Mouse (Mus musculus) telencephalon, adult 2 months (tissue): Measurements from ENCODE around the gene Chpf2.

Source experiments
- DNase-seq: peaks from one replicate; pipeline ENCODE4 v3.0.0-alpha.2; 2011; ENCODE audit warnings: low read depth, low spot score

Chpf2 gene

GRCm38 (mm10) chr5:24591268-24591721, 4.8 kb downstream of the Chpf2 start:
- DNase-seq, result no peak

DNA sequence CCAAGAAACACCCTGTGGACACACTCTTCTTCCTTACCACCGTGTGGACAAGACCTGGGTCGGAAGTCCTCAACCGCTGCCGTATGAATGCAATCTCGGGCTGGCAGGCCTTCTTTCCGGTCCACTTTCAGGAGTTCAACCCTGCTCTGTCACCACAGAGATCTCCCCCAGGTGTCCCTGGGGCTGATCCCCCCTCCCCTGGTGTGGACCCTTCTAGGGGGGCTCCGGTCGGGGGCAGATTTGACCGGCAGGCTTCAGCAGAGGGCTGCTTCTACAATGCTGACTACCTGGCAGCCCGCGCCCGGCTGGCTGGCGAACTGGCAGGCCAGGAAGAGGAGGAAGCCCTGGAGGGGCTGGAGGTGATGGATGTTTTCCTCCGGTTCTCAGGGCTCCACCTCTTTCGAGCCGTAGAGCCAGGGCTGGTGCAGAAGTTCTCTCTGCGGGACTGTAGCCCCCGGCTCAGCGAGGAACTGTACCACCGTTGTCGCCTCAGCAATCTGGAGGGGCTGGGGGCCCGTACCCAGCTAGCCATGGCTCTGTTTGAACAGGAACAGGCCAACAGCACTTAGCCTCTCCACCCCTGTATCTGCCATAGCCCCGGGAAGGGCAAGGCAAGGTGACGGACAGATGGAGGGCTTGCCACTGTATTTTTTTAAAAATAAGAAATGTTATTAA, 5.4 kb downstream of the Chpf2 start:
- DNase-seq, result no peak

- no peak for DNase-seq
These were observed 6.1 kb downstream of the Chpf2 start for GRCm38 (mm10) chr5:24592471-24593160.

DNA sequence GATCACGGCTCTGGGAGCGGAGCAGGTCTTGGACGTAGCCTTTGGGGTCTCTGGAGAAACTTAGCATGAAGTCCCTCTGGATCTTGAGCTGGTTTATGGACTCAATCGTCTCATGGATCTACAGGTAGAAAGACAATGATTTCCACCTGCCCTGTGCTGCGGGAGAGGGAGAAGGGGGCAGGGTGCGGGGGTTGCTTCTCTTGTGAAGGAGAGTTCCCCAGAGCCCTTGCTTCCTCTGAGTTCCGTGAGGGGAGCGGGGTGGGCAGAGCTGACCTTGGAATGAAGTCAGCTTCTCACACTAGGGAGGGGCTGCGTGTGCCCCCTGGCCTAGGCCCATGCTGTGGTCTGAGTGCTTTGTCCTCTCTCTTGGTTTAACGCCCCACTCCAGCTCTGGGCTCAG, 6.7 kb downstream of the Chpf2 start:
- no peak for DNase-seq

GRCm38 (mm10) chr5:24593928-24594327, 7.4 kb downstream of the Chpf2 start:
- no peak for DNase-seq

DNA sequence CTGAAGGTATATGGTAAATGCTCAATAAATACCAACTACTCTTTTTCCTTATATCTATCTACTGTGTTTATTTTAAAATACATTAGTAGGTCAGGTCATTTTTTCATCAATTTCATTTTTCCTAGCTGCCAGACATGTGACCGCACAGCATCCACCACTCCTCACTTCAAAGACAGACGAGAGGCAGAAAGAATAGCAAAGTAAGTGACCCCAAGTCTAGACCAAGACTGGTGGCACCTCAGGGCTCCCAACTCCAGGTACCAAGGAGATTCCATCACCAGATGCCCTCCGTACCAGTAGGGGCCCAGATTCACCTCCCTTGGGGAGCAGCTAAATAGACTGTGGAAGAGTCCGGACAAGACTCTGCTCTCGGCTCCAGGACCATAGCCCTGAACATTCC, 7.8 kb downstream of the Chpf2 start:
- DNase-seq, result no peak

DNA sequence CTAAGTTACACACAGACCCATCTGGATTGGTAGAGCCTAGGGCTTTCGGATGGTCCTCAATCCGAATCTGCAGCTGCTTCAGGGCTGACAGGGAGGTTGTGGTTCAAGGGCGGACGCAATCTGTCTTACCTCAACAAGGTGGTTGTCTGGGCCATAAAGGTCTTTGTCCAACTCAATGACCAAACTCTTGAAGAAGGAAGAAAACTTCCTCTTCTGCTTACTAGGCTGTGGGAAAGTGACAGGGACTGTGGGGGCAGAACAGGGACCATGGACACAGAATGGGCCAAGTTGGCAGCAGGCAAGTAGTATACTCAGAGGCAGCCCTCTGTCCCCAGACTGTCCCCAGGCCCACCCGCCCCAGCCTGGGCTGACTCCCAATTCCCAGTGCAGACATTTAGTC, 8.7 kb downstream of the Chpf2 start:
- DNase-seq, result no peak

DNA sequence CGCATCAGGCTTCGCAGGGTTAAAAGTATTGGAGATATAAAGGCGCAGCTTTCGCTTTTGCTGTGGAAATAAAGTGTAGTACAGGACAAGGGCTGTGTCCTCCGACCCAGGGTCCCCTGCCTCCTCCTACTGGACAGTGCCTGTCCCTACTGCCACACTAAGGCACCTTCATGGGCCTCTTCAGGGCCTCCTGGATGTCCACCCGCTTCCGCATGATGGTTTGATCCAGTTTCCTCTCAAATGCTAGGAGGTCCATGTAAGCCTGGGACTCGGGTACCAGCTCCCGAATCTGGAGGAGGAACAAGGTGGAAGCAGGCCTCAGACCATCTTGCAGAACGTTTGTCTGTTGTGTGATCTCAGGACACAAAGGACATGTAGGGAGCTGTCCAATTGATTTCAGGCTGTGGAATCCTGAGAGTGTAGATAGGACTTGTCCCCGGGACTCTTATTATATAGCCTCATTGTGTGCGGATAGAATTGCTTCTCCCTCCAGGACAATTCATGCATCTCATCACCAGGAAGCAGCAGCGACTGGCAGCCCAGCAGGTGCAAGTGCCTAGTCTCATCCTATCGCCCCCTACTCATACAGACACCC, 9.3 kb downstream of the Chpf2 start:
- no peak for DNase-seq

DNA sequence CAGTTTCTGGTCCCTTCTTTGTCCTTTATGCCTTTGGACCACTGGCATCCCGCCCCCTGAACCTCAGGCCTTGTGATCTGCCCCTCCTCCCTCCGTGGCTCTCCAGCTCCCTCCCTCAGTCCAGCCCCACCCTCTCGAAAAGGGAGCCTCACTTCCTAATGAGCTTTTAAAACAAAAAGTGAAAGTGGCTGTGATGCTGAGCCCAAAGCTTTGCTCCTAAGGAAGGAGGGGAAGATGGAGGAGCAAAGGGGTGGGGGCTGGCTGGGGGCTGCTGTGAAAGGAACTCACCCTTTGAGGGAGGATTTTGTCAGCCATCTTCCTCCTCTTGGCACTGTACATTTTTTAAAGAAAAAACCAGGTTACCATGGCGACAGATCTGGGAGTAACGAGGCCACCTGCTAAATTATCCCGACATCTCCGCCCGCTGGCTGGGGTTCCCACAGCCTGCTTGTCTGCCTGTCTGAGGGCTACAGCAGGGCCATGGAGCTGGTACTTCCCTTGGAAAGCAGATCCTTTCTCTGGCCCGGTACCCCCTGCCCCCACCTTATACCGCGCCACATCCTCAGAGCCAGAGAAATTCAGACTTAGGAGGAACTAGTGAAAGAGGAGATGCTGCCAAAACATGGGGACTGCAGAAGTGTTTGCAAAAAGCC, 10.1 kb downstream of the Chpf2 start:
- peak; percentile 84 for DNase-seq

- DNase-seq, result peak; percentile 85
These were observed 10.7 kb downstream of the Chpf2 start for GRCm38 (mm10) chr5:24597221-24597728.

GRCm38 (mm10) chr5:24597901-24598569, 11.5 kb downstream of the Chpf2 start:
- no peak for DNase-seq

DNA sequence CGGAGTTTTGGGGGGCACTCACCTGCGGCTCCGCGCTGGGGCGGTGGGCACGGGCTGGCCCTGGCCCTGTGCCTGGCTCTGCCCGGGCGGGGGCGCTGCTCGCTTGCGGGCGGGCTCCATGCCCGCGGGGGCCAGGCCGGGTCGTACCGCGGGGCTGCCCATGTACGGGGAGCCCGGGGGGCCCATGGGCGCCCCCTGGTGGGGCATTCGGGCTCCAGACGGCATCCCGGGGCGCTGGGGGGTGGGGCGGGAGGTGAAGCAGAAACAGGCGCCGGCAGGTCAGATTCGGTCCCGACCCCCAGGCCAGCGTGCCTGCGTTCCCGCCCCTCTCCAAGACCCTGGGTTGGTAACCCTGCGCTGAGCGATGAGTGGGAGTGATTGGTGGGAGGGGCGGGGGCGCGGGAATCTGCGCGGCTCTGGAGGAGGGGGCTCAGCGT, 12.0 kb downstream of the Chpf2 start:
- DNase-seq, result no peak

DNA sequence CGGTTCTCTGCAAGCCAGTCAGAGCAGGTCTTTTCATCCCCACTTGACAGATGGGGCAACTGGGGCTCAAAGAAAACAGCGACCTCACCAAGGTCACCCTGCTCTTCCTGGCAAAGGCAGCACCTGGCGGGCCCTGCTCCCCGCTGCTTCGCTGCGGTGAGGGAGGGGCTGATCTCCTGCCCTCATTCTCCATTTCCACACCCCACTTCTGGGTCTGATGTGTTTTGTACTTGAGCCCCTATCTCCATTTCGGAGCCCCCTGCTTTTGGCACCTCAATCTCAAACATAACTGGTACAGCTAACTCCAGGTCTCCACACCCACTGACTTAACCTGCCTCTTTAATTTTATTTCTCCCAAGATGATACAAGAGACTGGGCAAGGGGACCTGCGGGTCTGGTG, 12.6 kb downstream of the Chpf2 start:
- no peak for DNase-seq

GRCm38 (mm10) chr5:24600236-24600635, 13.7 kb downstream of the Chpf2 start:
- no peak for DNase-seq

- no peak for DNase-seq
These were observed 14.7 kb downstream of the Chpf2 start for GRCm38 (mm10) chr5:24601071-24601835.

DNA sequence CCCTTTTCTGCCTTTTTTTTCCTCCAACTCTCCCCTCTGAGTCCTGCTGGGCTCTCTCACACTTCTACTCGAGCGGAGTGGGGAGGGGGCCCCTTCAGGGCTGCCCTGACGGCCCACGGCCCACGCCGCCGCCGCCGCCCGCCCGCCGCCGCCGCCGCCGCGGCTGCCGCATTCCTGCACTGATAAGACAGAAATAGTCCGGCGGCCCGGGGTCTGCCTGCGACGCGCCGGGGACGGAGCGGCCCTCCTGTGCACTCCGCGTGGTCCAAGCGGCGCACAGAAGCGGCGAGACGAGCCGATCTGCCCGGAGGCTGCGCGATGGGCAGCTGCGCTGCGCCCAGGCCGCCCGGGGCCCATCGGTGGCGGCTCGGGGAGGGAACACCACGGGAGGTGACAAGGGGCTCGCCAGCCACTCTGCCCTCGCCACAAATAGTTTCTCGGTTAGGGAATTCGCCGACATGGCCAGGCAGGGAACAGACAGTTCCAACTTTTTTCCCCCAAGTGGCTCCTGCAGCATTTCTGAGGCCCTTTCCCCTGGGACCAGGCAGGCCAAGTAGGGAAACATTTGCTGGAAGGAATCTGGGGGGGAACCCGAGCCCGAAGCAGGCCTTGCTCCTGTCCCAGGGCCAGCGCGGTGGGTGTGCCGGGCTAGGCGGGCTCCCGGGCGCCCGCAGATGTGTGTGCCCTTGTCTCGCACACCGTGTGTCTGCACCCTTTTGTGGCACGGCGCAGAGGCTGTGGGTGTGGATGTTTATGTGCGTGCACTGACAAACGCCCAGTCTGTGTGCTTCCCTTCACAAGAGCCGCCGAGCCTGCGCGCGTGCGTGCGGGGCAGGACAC, 15.6 kb downstream of the Chpf2 start:
- DNase-seq, result peak; percentile 55

DNA sequence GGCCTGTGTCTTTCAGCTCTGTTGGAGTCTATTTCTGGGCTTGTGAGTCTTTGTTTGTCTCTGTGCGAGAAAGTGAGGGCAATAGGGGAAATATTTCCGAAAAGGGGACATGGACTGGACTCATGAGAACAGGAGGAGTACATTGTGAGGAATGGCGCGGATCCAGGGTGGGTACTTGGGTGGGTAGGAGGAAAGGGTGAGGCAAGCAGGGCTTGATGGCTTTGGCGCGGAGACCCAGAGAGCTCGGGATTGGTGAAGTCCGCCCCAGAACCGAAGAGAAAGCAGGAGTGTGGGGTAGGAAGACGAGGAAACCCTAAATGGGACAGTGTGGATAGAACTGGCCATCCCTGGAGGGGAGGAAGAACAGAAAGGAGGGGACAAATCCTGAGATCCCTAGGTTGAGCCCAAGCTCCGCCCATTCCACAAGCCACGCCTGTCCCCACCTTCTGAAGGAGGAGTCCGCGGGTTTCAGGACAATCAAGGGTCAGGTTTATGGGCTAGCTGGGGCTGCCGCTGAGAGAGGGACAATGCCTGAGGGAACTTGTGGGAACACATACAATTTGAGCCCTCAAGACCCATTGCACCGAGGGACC, 16.3 kb downstream of the Chpf2 start:
- peak; percentile 48 for DNase-seq

DNA sequence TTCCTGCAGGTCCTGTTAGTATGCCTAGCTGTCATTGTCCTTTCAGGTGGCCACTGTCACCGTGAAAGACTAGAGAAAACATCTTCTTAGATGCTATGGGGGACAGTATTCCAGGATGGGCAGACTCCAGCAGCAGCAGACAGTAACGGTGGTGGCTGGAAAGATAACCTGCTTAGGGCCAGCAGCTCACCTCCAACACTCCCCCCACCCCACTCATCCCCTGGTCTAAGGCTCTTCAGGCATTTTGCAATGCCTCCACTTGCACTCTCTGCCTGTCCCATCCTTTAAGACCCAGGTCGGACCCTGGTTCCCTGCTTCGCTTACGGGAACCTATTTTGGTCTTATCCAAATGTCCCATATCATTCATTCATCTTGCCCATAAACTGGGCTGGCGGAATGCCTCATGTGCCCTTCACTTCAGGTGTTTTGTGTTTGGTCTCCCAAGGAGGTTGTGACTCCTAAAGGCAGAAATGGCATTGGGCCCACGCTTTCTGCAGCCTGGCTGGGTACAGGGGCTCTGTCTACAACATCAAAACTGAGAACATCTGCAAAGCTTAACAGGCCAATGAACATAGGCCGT, 17.0 kb downstream of the Chpf2 start:
- DNase-seq, result no peak

DNA sequence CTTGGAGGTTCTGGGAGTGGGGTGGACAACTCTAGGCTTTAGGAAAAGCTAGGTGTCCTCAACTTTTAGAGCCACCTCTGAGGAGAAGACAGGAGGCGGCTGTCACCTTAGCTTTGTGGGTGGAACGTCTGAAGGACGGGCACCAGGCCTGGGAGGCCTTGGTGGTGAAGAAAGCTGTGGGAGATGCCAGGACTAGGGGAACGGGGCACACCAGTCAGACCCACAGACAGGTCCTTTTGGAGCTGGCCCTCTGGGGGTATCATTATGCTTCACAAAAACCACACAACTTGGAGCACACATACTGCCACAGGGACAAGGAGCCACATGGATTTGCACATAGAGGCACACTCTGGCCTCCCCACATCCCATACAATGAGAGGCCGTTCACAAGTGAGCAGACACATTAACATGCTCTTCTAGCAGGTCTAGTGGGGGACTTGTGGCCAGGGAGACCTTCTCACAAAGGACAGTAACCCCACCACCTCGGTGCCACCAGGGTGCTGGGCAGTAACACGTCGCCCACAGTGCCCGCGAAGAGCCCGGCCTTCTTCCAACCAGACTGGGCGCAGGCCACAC, 17.6 kb downstream of the Chpf2 start:
- DNase-seq, result no peak
